Mouse (Mus musculus) spleen, postnatal 4 days (tissue): ENCODE measurements around the gene Kif5c.

ENCODE experiments used
- DNase-seq, 2 experiments: peaks; one replicate each; pipeline ENCODE4 v3.0.0; 2022; ENCODE audit warnings: low spot score in 2 of 2

The Kif5c gene

DNA sequence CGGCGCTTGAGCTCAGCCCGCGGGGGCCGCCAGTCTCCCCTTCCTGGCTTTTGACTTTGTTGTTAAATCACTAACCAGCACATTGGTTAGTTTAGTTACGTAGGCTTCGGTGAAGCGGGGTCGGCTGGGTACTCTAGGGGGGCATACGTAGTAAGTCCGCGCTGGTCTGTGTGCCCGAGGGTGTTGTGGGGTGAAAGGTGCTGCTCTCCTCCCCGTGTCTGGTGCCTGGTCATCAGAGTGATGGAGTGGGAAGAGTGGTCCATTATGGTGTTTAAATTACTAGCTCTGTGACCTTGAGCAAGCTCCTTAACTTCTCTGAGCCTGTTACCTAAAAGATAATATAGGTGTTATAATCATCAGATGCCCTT is 168.9 kb downstream of the Kif5c start:
- no peak for DNase-seq

DNA sequence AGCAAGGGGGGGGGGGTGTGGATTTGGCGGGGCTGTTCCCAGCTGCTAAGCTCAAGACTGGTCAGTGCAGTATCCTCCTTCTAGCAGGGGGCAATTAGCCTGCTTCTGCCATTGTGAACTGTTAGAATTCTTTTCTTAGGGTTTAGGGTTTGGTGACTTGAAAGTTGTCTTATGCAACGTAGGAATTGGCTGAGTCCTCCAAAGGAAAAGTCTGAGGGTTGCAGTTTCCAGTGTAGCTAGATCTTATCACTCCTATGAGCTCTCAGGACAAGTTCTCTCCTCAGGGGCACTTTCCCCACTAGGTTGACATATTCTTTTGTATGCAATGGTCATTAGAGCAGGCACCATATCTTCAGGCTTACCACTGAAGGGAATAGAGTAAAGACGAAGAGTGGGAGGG is 169.5 kb downstream of the Kif5c start:
- no peak for DNase-seq

DNA sequence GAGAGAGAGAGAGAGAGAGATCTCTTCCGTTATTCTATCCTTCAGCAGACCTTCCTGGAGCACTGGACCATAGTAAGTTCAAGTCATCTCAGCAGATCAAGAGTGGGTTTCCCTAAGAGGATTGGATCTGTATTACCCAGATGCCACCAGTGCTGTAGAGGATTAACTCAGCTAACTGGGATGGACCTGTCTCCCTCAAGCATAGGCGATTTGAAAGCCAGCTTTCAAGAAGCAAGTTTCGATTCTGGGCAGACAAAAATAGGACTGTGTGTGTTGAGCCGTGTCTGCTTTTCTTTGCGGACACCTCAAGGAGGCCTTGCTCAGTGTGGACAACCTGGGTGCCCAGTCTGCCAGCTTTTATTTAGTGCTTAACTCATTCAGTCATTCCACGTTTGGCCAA is 170.0 kb downstream of the Kif5c start:
- DNase-seq, result no peak

DNA sequence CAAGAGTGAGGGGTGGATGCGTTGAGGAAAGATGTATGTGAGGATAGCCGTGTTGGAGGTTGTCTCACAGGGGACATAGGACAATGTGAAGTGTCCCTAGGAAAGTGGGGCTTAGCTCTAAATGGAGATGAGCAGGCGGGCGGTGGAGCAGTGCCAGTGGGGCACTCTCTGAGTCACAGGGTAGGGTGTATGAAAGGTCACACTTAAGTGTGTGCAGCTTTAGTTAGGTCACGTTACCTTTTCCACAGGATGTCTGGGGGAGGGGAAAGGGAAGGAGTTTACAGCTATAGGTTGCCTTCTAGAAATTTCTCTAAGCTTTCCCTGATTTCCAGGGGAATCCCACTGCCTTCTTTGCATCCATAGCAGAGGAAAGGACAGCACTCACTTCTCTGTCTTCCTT is 170.4 kb downstream of the Kif5c start:
- no peak for DNase-seq

DNA sequence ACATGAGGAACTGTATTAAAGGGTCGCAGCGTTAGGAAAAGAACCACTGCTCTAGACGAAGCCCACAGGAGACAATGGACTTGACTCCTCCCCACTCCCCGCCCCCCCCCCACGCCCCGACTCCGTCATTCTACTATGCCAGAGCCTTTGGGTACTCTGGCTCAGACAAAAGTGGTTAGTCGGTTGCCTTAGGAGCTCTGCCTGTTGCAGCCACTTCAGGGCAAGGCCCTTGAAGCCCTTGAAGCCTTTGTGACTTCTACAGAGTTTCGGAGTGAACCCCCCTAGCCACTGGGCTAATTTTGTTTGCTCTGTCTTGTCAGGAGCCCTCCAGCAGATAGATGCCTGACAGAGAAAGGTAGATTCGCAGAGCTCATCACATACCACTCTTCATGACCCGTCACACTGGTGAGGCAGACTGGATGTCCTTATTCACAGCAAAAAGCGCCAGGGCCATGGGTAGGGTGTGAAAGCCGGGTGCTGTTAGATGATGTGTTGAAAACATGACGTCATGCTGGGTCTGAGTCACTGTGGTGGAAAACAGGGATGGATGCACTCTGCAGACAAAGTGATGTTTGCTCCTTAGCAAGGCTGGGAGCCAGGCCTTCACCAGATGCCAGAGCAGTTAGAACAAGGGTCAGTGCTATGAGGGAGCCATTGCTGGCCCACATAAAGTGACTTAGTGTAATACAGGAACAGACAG is 178.5 kb downstream of the Kif5c start:
- DNase-seq, result no peak

DNA sequence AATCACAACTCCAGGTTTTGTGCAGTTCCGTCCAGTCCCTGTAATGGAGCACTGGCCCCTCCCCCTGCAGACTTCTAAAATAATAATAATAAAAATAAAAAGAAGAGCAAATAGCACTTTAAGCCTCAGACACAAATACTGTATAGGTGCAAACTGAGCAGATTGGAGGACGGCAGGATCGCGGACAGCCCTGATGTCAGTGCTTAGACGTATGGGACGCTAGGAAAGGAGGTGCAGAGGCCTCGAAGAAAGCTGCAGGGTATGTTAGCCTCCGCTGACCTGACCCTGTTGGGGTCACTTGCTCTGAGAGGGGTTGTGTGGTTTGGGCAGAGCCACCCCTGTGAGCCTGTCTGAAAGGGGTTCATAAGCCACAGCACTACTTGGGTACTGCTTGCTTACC is 185.3 kb downstream of the Kif5c start:
- DNase-seq, result no peak

DNA sequence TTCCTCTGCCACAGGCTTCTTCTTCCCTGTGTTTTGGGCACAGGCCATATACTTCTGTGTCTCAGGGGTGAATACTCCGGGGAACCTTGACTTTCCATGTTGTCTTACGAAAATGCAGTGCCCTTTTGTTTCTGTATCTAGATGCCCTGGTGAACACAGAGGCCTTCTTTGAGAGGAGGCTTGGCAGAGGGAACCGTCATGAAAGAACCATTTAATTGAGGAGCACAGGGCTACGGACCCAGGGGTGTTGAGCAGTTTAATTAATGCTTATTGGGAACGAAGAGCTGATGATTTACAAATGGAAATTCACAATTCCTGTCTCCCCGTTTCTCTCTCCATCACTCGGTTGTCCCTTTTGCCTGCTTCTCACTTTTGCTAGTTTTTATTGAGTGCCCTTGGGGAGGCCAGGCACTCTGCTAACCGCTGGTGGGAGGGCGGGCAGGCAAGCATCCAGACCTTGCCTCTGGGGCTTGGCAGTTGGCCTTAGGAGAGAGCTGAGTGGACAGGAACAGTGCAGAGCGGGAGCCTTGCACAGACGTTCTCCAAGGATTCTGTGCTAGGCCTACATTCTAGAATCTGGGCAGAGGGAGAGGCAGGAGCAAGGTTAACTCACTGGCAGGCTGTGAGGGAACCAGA is 186.8 kb downstream of the Kif5c start:
- no peak for DNase-seq

DNA sequence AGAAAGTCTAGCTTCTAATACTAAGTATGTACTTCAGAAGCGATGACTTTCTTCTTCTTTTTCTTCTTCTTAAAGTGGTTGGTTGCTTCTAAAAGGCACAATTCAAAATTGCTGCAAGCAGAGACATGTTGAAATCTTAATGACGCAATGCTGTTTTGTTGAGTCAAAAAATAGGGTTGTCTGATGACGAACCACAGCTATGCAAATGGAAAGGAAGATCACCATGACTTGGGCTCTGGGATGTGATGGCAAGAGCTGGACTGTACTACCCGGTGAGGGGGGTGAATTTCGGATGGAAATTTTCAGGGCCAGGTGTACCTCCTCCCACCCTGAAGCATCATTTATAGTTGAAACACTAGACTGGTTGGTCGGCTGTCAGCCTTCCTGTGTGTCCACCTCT is 190.4 kb downstream of the Kif5c start:
- no peak for DNase-seq

DNA sequence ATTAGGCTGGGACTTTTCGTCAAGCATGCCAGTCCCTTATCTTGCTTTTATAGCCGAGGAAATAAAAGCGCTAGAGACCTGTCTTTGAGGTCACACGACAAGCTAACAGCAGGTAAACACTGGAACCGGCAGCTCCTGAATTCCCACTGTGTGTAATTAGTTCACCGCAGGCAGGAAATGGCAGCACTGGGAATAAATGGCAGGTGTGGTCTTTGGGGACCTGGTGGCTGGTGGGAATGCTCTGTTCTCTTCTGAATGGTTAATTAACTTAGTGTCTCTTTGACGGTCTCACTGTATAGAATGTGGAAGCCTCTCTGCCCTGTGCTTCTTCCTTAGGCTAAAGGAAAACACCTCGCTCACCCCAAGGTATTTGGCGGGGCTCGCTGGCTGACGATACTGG is 192.3 kb downstream of the Kif5c start:
- no peak for DNase-seq

DNA sequence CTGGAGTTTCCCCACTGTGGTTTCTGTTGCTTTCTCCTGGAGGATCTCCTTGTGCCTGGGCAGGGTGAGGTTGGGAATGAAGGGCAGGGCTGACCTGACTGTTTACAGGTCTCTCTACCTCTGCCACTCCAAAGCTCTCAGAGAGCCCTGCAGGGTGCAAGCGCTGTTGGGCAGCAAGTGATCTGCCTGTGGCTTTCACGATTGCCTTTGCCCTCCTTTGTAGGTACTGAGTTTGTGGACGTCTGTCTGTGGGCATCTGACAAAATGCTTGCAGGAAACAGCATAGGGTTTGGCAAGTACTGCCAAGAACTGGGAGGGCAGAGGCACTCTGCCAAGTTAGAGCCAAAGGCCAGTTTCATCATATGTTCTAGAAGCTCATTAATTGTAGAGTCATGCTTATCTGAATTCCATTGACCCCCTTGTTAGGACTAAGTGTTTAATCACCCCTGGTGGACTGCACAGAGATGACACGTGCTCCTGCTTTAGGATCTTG is 192.8 kb downstream of the Kif5c start:
- DNase-seq, result no peak

DNA sequence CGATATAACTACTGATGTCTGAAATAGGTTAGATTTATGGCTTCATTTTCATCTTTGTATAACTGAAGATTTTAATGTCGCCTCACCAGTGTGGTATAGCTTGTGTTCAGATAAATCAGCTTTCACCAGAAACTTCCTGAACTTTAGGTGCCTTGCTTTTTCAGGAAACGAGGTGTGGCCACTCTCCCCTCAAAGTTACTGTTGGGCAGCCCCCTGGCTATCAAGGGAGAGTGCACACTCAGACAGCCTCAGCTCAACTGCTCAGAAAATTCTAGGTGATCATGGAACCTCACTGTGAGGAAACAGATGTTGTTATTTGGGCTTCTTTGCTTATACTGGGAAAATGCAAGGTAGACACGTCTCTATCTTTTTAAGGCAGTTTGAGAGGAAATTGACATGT is 194.1 kb downstream of the Kif5c start:
- no peak for DNase-seq

DNA sequence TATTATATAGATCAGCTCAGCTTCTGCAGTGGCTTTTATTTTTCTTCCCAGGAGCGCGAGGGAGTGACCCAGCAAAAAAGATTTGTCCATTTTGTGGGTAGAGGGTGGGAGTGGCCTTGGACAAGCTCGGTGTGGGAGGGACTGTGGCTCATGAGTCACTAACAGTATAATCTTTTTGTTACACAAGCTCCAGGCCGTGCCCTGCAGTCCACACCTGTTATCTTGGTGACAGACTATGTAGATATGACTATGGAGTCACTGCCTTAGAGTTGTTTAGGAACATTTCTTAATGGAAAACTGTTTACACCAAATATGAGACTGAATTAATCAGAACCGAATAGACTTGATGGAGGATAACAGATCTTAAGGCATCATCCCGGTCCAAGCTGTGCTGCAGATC is 194.9 kb downstream of the Kif5c start:
- DNase-seq, result no peak

DNA sequence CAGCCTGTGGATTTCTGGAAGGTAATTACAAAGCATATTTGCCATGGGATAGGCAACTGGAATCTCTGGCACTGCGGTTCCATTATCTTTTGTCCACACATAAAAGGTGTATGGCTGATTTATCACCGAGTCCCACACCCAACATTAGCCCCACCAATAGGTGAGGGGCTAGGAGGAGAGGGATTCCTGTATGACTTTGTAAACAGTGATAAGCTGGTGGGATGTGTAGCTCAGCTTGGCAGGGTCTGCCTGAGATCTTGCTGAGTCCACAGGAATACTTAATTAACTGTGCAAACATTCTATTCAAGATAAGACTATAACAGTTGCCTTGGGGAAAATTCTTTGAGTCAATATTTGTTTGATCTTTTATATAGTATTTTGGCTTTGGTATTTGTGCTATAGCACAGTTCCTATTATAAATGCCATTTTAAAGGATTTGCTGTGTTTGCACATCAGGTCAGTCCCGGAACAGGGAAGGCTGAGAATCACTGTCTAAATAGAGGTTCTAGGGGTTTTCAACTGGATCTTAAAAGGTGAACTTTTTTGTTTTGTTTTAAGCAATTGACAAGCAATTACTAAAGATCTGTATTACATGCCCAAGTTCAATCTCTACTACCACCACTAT is 196.7 kb downstream of the Kif5c start:
- no peak for DNase-seq

DNA sequence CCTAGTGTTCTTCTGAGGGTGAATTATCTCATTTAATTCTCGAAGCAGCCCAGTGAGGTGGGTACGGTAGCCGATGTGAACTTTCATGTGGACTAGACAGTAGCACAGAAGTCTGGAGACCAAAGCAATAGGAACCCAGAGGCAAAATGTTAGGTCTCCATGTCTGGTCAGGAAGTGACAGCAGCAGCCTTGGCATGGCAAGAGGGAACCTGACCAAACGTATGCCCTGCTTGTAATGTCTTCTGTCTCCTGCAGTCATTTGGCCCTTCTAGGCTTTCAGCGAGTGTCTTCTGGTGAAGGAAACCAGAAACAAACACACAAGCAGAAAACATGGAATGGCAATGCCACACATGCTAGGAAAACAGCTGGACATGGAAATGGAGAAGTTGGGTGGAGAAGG is 197.5 kb downstream of the Kif5c start:
- DNase-seq, result no peak

DNA sequence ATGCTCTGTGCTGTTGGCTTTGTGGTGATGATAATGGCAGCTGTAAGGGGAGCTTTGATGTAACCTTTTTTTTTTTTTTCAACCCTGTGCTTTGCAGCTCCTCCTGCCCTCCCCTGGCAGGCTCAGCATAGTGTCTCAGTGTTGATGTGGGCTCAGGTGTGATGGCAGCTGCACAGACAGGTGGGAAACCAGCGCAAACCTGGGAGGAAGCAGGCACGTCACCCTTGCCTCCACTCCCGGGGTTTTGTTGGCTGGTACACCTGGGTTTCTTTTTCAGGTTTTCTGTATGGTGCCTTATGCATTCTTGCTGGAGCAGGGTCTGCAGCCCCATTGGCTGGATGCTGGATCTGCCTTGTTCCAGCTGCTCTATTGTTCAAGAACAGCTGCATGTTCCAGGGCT is 198.1 kb downstream of the Kif5c start:
- DNase-seq, result no peak

DNA sequence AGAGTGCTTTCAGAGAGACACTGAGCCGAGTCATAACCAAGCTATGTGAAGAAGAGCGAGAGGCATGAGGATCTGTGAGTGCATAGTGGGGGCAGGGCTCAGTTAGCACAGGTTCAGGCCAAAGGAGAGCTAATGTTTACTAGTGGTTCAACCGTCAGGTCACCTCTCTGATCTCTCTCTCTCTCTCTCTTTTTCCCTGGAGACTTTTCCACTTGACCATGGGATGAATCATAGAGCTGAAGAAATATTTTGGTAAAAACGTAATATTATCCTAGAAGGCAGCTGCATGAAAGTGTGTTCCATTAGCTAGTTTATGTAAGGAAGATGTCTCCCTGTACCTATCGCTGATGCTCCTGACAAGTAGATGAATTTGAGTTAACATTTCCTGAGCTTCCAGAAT is 199.0 kb downstream of the Kif5c start:
- DNase-seq, result no peak

DNA sequence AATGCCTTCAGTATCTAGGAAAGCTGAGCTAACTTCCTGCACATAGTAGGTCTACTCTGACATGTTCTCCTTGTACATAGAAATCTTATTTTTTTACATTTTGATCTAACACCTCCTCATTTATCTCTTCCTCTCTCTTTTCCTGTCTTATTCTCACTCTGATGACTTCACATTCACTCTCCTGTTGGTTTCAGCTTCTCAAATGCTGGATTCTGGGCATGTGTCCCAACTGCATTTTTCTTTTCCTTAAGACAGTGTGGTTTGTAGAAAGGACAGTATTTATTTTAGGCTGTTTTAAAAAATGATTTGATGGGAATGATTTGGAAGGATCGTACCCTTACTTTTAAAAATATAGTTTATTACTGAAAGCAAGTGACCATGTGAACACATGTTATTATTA is 203.2 kb downstream of the Kif5c start:
- no peak for DNase-seq
